13 mouse cellular contexts compared by ENCODE assay signal in the genomic region with DNA sequence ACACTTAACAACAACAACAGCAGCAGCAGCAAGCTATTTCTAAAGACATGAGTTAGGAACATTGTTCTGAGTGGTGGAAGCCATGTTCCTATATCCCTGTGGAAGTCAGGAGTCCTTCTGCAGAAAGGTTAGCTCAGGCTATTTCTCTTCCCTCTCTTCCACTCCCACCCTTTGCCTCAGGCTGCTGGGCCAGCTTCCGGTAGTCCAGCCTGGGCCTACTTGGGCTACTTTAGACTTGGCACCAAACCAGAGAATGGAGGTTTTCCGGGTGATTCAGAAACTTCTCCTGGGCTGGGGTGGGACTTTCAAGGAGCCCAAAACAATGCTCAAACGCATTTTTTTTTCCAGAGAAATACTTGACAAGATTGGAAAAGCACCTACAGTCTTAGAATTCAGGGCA.
DNase-seq lines count a peak whose midpoint lies in the region; ATAC-seq and TF ChIP-seq lines count a peak whose summit lies in the region.
"Had no signal": no experiment of that assay in that cellular context is flagged by ENCODE, and none has a peak within 500 bp of the region (broad histone marks: within the 10 kb centered on the region; RNA-seq: fewer than 3 reads in every experiment).

No protein-coding gene starts in this region.

- H3K36me3 ChIP-seq in heart, embryonic 11.5 days (ENCODE audit: control insufficient read depth, insufficient read depth, low read length): no peaks in the 10 kb centered on the region
- H3K36me3 ChIP-seq in lung, embryonic 15.5 days: peaks cover 19% of the 10 kb centered on the region
- H3K36me3 ChIP-seq in liver, embryonic 12.5 days: no peaks in the 10 kb centered on the region
- H3K36me3 ChIP-seq in liver, postnatal 0 days (replicated peaks; ENCODE audit: insufficient read depth, low read length): no peaks in the 10 kb centered on the region
- H3K36me3 ChIP-seq: embryonic facial prominence, embryonic 12.5 days; limb, embryonic 12.5 days; neural tube, embryonic 12.5 days had no signal

- H3K4me2 ChIP-seq in heart, embryonic 11.5 days: no peak overlapping the region
- H3K4me2 ChIP-seq in lung, embryonic 15.5 days: no peak overlapping the region
- no peak overlapping the region for H3K4me2 ChIP-seq in liver, embryonic 12.5 days
- no peak overlapping the region for H3K4me2 ChIP-seq in liver, postnatal 0 days (ENCODE audit: low read depth, low read length)
- H3K4me2 ChIP-seq: embryonic facial prominence, embryonic 12.5 days; kidney, embryonic 15.5 days; limb, embryonic 12.5 days; neural tube, embryonic 12.5 days had no signal

- 66% methylated on average over 3 of the region's 3 CpGs for WGBS in heart, embryonic 11.5 days (ENCODE audit: insufficient replicate concordance)
- 42% methylated on average over 3 of the region's 3 CpGs for WGBS in lung, embryonic 15.5 days
- 64% methylated on average over 3 of the region's 3 CpGs for WGBS in liver, embryonic 12.5 days (ENCODE audit: insufficient replicate concordance)
- 71% methylated on average over 3 of the region's 3 CpGs for WGBS in liver, postnatal 0 days (ENCODE audit: insufficient replicate concordance)

- no peaks in the 10 kb centered on the region; the same call in 1 of the 2 replicates for H3K27me3 ChIP-seq in heart, embryonic 11.5 days (ENCODE audit: control insufficient read depth, insufficient read depth, low read length)
- no peaks in the 10 kb centered on the region for H3K27me3 ChIP-seq in lung, embryonic 15.5 days
- no peaks in the 10 kb centered on the region; the same call in 1 of the 2 replicates for H3K27me3 ChIP-seq in liver, embryonic 12.5 days (replicated peaks)
- H3K27me3 ChIP-seq in liver, postnatal 0 days (ENCODE audit: insufficient read depth, low read length): no peaks in the 10 kb centered on the region
- H3K27me3 ChIP-seq: CH12.LX; embryonic facial prominence, embryonic 12.5 days; kidney, embryonic 15.5 days; limb, embryonic 12.5 days; neural tube, embryonic 12.5 days had no signal

- DNase-seq in heart, adult 18-20 months: peak; percentile 20 to 35
- DNase-seq in adipocyte (ENCODE audit: low spot score): peak; percentile 67
- DNase-seq in naive thymus-derived CD4-positive, alpha-beta T cell, adult 2 months (ENCODE audit: low read depth): peak; percentile 3
- DNase-seq in urinary bladder, postnatal 10 days (ENCODE audit: low spot score): no peak
- DNase-seq in liver, postnatal 0 days: no peak

- TF ChIP-seq EP300 in liver, postnatal 0 days (IDR thresholded peaks at IDR 0.05; ENCODE audit: low read depth): no peak

- no peak overlapping the region for H3K4me3 ChIP-seq in heart, embryonic 11.5 days (ENCODE audit: low read depth, low read length)
- no peak overlapping the region for H3K4me3 ChIP-seq in lung, embryonic 15.5 days
- no peak overlapping the region for H3K4me3 ChIP-seq in liver, embryonic 12.5 days
- H3K4me3 ChIP-seq in liver, postnatal 0 days (ENCODE audit: low read depth, low read length): no peak overlapping the region
- H3K4me3 ChIP-seq: embryonic facial prominence, embryonic 12.5 days; kidney, embryonic 15.5 days; limb, embryonic 12.5 days; neural tube, embryonic 12.5 days had no signal

- no peak for TF ChIP-seq CTCF in liver, postnatal 0 days (IDR thresholded peaks at IDR 0.05; ENCODE audit: low read depth)

- no peaks in the 10 kb centered on the region for H3K9me3 ChIP-seq in heart, embryonic 11.5 days (replicated peaks; ENCODE audit: control insufficient read depth, low read length)
- H3K9me3 ChIP-seq in lung, embryonic 15.5 days: no peaks in the 10 kb centered on the region
- no peaks in the 10 kb centered on the region for H3K9me3 ChIP-seq in liver, embryonic 12.5 days (replicated peaks)
- no peaks in the 10 kb centered on the region for H3K9me3 ChIP-seq in liver, postnatal 0 days (ENCODE audit: low read length)
- H3K9me3 ChIP-seq: embryonic facial prominence, embryonic 12.5 days; kidney, embryonic 15.5 days; limb, embryonic 12.5 days; neural tube, embryonic 12.5 days had no signal

- no peak for ATAC-seq in heart, embryonic 11.5 days (replicated peaks; ENCODE audit: insufficient number of reproducible peaks, low FRiP score, low TSS enrichment)
- ATAC-seq in lung, embryonic 15.5 days (ENCODE audit: borderline replicate concordance, extremely low read depth, low FRiP score, low TSS enrichment): peak; percentile 49
- no peak for ATAC-seq in liver, embryonic 12.5 days
- no peak for ATAC-seq in liver, postnatal 0 days

- H3K27ac ChIP-seq in heart, embryonic 11.5 days (ENCODE audit: low read depth, low read length): no peak overlapping the region
- H3K27ac ChIP-seq in lung, embryonic 15.5 days: peak overlapping the region; percentile 53; the same call in 1 of the 2 replicates
- no peak overlapping the region for H3K27ac ChIP-seq in liver, embryonic 12.5 days
- no peak overlapping the region for H3K27ac ChIP-seq in liver, postnatal 0 days (ENCODE audit: low read depth)
- H3K27ac ChIP-seq: embryonic facial prominence, embryonic 12.5 days; kidney, embryonic 15.5 days; limb, embryonic 12.5 days; neural tube, embryonic 12.5 days had no signal

- no peak overlapping the region for H3K9ac ChIP-seq in heart, embryonic 11.5 days (ENCODE audit: low read depth, low read length)
- H3K9ac ChIP-seq in lung, embryonic 15.5 days: no peak overlapping the region
- H3K9ac ChIP-seq in liver, embryonic 12.5 days: no peak overlapping the region
- H3K9ac ChIP-seq in liver, postnatal 0 days (replicated peaks): no peak overlapping the region
- H3K9ac ChIP-seq: embryonic facial prominence, embryonic 12.5 days; kidney, embryonic 15.5 days; limb, embryonic 12.5 days; neural tube, embryonic 12.5 days had no signal

- H3K4me1 ChIP-seq in heart, embryonic 11.5 days (ENCODE audit: control insufficient read depth, insufficient read depth, low read length): no peaks in the 10 kb centered on the region
- 0 out of 2 replicates have a peak, but pooled peaks cover 8% of the 10 kb centered on the region for H3K4me1 ChIP-seq in lung, embryonic 15.5 days
- H3K4me1 ChIP-seq in liver, embryonic 12.5 days: no peaks in the 10 kb centered on the region
- H3K4me1 ChIP-seq in liver, postnatal 0 days (ENCODE audit: insufficient read depth): no peaks in the 10 kb centered on the region
- H3K4me1 ChIP-seq: embryonic facial prominence, embryonic 12.5 days; kidney, embryonic 15.5 days; limb, embryonic 12.5 days; neural tube, embryonic 12.5 days had no signal

Comparison
In these comparisons a context has a peak if more than half of its experiments do, and no peak if none do; other contexts are left out.
1. DNase-seq: peak in heart, adult 18-20 months (2 of 2), adipocyte (single experiment) and naive thymus-derived CD4-positive, alpha-beta T cell, adult 2 months (single experiment); none in urinary bladder, postnatal 10 days (single experiment) and liver, postnatal 0 days (single experiment).